Comparison of ENCODE assay signal across 8 mouse cellular contexts in the genomic region with DNA sequence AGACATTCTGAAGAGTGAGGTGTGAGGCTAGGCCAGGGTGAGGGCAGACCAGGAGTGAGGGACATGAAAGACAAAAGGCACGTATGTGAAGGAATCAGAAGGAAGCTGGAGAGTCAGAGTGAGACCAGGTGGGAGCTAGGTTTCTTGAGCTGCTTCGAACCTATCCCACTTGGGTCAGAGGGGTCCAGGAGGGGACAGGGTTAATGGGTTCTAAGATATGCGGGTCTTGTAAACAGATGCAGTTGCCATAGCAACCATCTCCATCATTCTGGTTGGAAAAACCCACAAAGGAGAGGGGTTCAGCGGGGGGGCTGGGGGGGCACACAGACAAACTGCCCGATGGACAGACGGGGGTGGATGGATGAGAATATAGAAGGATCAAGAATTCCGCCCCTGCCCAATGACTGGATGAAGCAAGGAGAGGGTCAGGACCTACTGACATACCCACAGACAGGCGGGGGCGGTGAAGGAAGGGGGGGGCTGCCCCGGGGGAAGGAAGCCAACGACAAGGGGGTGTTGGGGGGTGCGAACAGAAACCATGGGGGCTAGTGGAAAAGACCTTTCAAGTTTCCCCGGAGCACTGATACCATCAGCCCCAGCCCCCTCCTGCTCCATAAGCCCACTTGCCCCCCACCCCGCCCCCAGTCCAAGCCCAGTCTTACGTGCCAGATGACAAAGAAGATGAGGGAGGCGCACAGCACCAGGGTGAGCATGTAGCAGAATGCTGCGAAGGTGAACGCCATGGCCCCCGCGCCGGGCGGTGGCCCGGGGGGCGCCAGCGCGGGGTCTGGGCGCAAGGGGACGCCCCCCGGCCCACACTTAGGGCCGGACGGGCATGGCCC. TPM values are rescaled to one million over a fixed set of nuclear protein-coding genes. Genes with fewer than 3 reads are reported as not detected.
DNase-seq lines count a peak whose midpoint lies in the region; ATAC-seq lines count a peak whose summit lies in the region.

No protein-coding gene starts in this region.

- H3K36me3 ChIP-seq in embryonic facial prominence, embryonic 12.5 days: peaks cover 47% of the 10 kb centered on the region
- H3K36me3 ChIP-seq in intestine, embryonic 16.5 days (ENCODE audit: control insufficient read depth, insufficient read depth, low read length): peaks cover 17% of the 10 kb centered on the region
- peaks cover 38% of the 10 kb centered on the region for H3K36me3 ChIP-seq in neural tube, embryonic 14.5 days (ENCODE audit: control insufficient read depth, insufficient read depth, low read length)

- peak overlapping the region; percentile 79 for H3K4me3 ChIP-seq in embryonic facial prominence, embryonic 12.5 days
- H3K4me3 ChIP-seq in intestine, embryonic 16.5 days (ENCODE audit: low read length): peak overlapping the region; percentile 61
- H3K4me3 ChIP-seq in neural tube, embryonic 14.5 days (ENCODE audit: low read depth, low read length): peak overlapping the region; percentile 87

- H3K4me1 ChIP-seq in embryonic facial prominence, embryonic 12.5 days: peaks cover 52% of the 10 kb centered on the region
- H3K4me1 ChIP-seq in intestine, embryonic 16.5 days (ENCODE audit: control insufficient read depth, insufficient read depth, low read length): peaks cover 27% of the 10 kb centered on the region
- peaks cover 41% of the 10 kb centered on the region for H3K4me1 ChIP-seq in neural tube, embryonic 14.5 days (ENCODE audit: control insufficient read depth, insufficient read depth, low read length)

- 0 out of 2 replicates have a peak, but pooled peaks have one; percentile 7 for ATAC-seq in embryonic facial prominence, embryonic 12.5 days (ENCODE audit: insufficient number of reproducible peaks, insufficient read depth, low FRiP score, low TSS enrichment)
- peak; percentile 6; the same call in 1 of the 2 replicates for ATAC-seq in intestine, embryonic 16.5 days
- ATAC-seq in neural tube, embryonic 14.5 days (ENCODE audit: low read depth): peak; percentile 18; the same call in 1 of the 2 replicates

- peak; percentile 20 for DNase-seq in layer of hippocampus, adult 9-11 months
- DNase-seq in layer of hippocampus, postnatal 36 days: no peak
- no peak for DNase-seq in frontal cortex, postnatal 10 days (ENCODE audit: low spot score in 2 of 2)
- no peak for DNase-seq in adrenal gland, postnatal 10 days
- DNase-seq in spleen, postnatal 14 days (ENCODE audit: low spot score in 2 of 2): no peak

- peak overlapping the region; percentile 93 for H3K9ac ChIP-seq in embryonic facial prominence, embryonic 12.5 days
- H3K9ac ChIP-seq in intestine, embryonic 16.5 days (ENCODE audit: low read depth, low read length): peak overlapping the region; percentile 78
- H3K9ac ChIP-seq in neural tube, embryonic 14.5 days (replicated peaks; ENCODE audit: low read depth, low read length): peak overlapping the region; percentile 98

- H3K9me3 ChIP-seq in embryonic facial prominence, embryonic 12.5 days: no peaks in the 10 kb centered on the region
- no peaks in the 10 kb centered on the region for H3K9me3 ChIP-seq in intestine, embryonic 16.5 days (ENCODE audit: control insufficient read depth, low read length)
- H3K9me3 ChIP-seq in neural tube, embryonic 14.5 days (ENCODE audit: control insufficient read depth, low read length): no peaks in the 10 kb centered on the region

- peak overlapping the region; percentile 98 for H3K4me2 ChIP-seq in embryonic facial prominence, embryonic 12.5 days (replicated peaks)
- peak overlapping the region; percentile 100 for H3K4me2 ChIP-seq in intestine, embryonic 16.5 days (ENCODE audit: low read depth, low read length)
- peak overlapping the region; percentile 59 for H3K4me2 ChIP-seq in neural tube, embryonic 14.5 days (ENCODE audit: low read depth, low read length)

- H3K27ac ChIP-seq in embryonic facial prominence, embryonic 12.5 days: peak overlapping the region; percentile 71; the same call in 1 of the 2 replicates
- H3K27ac ChIP-seq in intestine, embryonic 16.5 days (ENCODE audit: low read length): no peak overlapping the region
- H3K27ac ChIP-seq in neural tube, embryonic 14.5 days (ENCODE audit: low read depth, low read length): peak overlapping the region; percentile 92

- H3K27me3 ChIP-seq in embryonic facial prominence, embryonic 12.5 days: no peaks in the 10 kb centered on the region
- H3K27me3 ChIP-seq in intestine, embryonic 16.5 days (replicated peaks; ENCODE audit: control insufficient read depth, insufficient read depth, low read length): no peaks in the 10 kb centered on the region
- H3K27me3 ChIP-seq in neural tube, embryonic 14.5 days (ENCODE audit: control insufficient read depth, insufficient read depth, low read length): no peaks in the 10 kb centered on the region

- 5% methylated on average over 24 of the region's 31 CpGs for WGBS in embryonic facial prominence, embryonic 12.5 days
- 4% methylated on average over 20 of the region's 31 CpGs for WGBS in intestine, embryonic 16.5 days
- WGBS in neural tube, embryonic 14.5 days: 3% methylated on average over 29 of the region's 31 CpGs

RNA-seq across cellular contexts. Expression of a gene that starts 0.6 kb away (rescaled TPM):
- total RNA-seq in layer of hippocampus, postnatal 36 days (2021): 100 to 1,000 TPM; 673 to 729 TPM
- polyA plus RNA-seq in embryonic facial prominence, embryonic 12.5 days (2016; fragmentation: Nextera tagmentation; extraction: Ambion mirVana): 69.7 and 74.9 TPM in 2 replicates
- 8.1 and 8.3 TPM in 2 replicates for polyA plus RNA-seq in intestine, embryonic 16.5 days (2015; fragmentation: Nextera tagmentation; extraction: Ambion mirVana)
- polyA plus RNA-seq in neural tube, embryonic 14.5 days (2014; fragmentation: Nextera tagmentation; extraction: Ambion mirVana): 433 and 499 TPM in 2 replicates
- total RNA-seq in adrenal gland, postnatal 10 days (2021): 1 to 10 TPM; 5.0 to 5.1 TPM

RNA-seq across cellular contexts. Expression of a gene that starts 9.1 kb away (rescaled TPM):
- total RNA-seq in layer of hippocampus, postnatal 36 days (2021): 100 to 1,000 TPM; 162 to 163 TPM
- polyA plus RNA-seq in embryonic facial prominence, embryonic 12.5 days (2016; fragmentation: Nextera tagmentation; extraction: Ambion mirVana): 247 and 248 TPM in 2 replicates
- polyA plus RNA-seq in intestine, embryonic 16.5 days (2015; fragmentation: Nextera tagmentation; extraction: Ambion mirVana): 241 and 244 TPM in 2 replicates
- 199 and 222 TPM in 2 replicates for polyA plus RNA-seq in neural tube, embryonic 14.5 days (2014; fragmentation: Nextera tagmentation; extraction: Ambion mirVana)
- 100 to 1,000 TPM; 179 to 197 TPM for total RNA-seq in adrenal gland, postnatal 10 days (2021)

RNA-seq across cellular contexts. Expression of a gene that starts 9.4 kb away (rescaled TPM):
- 10 to 100 TPM; 21.1 to 21.5 TPM for total RNA-seq in layer of hippocampus, postnatal 36 days (2021)
- 67.3 and 73.4 TPM in 2 replicates for polyA plus RNA-seq in embryonic facial prominence, embryonic 12.5 days (2016; fragmentation: Nextera tagmentation; extraction: Ambion mirVana)
- polyA plus RNA-seq in intestine, embryonic 16.5 days (2015; fragmentation: Nextera tagmentation; extraction: Ambion mirVana): 155 and 176 TPM in 2 replicates
- polyA plus RNA-seq in neural tube, embryonic 14.5 days (2014; fragmentation: Nextera tagmentation; extraction: Ambion mirVana): 62.2 and 63.5 TPM in 2 replicates
- total RNA-seq in adrenal gland, postnatal 10 days (2021): 10 to 100 TPM; 88.3 to 96.8 TPM

RNA-seq across cellular contexts. Expression of a gene that starts 12.4 kb away (rescaled TPM):
- total RNA-seq in layer of hippocampus, postnatal 36 days (2021): 100 to 1,000 TPM; 116 to 117 TPM
- 2.9 and 3.7 TPM in 2 replicates for polyA plus RNA-seq in embryonic facial prominence, embryonic 12.5 days (2016; fragmentation: Nextera tagmentation; extraction: Ambion mirVana)
- polyA plus RNA-seq in intestine, embryonic 16.5 days (2015; fragmentation: Nextera tagmentation; extraction: Ambion mirVana): 4.7 and 5.1 TPM in 2 replicates
- polyA plus RNA-seq in neural tube, embryonic 14.5 days (2014; fragmentation: Nextera tagmentation; extraction: Ambion mirVana): 19.8 and 23.7 TPM in 2 replicates
- total RNA-seq in adrenal gland, postnatal 10 days (2021): 1 to 10 TPM; 2.4 to 3.2 TPM

RNA-seq across cellular contexts. Expression of a gene that starts 20.6 kb away (rescaled TPM):
- total RNA-seq in layer of hippocampus, postnatal 36 days (2021): 100 to 1,000 TPM; 224 to 226 TPM
- polyA plus RNA-seq in embryonic facial prominence, embryonic 12.5 days (2016; fragmentation: Nextera tagmentation; extraction: Ambion mirVana): 30.6 and 35.3 TPM in 2 replicates
- polyA plus RNA-seq in intestine, embryonic 16.5 days (2015; fragmentation: Nextera tagmentation; extraction: Ambion mirVana): 12.7 and 13.6 TPM in 2 replicates
- polyA plus RNA-seq in neural tube, embryonic 14.5 days (2014; fragmentation: Nextera tagmentation; extraction: Ambion mirVana): 84.6 and 91.9 TPM in 2 replicates
- total RNA-seq in adrenal gland, postnatal 10 days (2021): 10 to 100 TPM; 28.0 to 40.2 TPM
